8 mouse cellular contexts compared by ENCODE assay signal in the genomic region with DNA sequence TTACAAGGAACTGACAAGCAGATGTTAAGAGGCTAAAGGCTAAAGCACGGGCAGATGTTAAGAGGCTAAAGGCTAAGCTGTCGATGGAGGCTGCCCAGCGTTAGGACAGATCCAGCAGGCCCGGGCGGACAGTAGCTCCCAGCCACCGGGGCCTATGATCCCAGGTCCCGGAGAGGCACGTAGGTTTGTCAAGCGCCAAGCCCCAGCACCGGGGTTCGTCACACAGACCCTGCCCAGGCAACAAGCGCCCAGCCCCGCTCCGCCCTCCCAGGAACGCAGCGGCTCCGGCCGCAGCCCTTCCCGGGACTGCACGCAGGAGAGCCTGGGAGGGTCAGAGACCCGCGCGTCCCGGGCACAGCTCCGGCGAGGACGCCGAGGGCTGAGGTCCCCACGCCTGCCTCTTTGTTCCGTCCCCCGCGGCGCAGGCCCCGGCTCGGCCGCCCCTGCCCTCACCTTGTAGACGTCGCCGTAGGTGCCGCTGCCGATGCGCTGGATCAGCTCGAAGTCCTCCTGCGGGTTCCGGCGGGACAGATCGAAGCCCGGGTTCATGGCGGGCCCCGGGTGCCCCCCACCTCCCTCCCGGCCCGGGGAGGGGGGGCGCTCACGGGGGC. TPM values are rescaled to one million over a fixed set of nuclear protein-coding genes. Genes with fewer than 3 reads are reported as not detected.
DNase-seq lines count a peak whose midpoint lies in the region; ATAC-seq and TF ChIP-seq lines count a peak whose summit lies in the region.

No protein-coding gene starts in this region.

- H3K27ac ChIP-seq in embryonic facial prominence, embryonic 13.5 days, result peak overlapping the region; percentile 96
- H3K27ac ChIP-seq in heart, embryonic 14.5 days (replicated peaks in 1 of 2; ENCODE audit: control insufficient read depth in 1 of 2, insufficient read depth in 1 of 2, low read depth in 2 of 2, low read length in 2 of 2), result peak overlapping the region; percentile 93 to 98
- H3K27ac ChIP-seq in kidney, postnatal 0 days, result peak overlapping the region; percentile 99
- H3K27ac ChIP-seq in neural tube, embryonic 13.5 days (replicated peaks), result peak overlapping the region; percentile 95

- peak; percentile 76 for DNase-seq in adrenal gland, postnatal 14 days
- peak; percentile 67 for DNase-seq in kidney, postnatal 0 days (ENCODE audit: low spot score)
- peak; percentile 59 to 65 for DNase-seq in lung, adult 18-20 months
- DNase-seq in testis, postnatal 10 days (ENCODE audit: low spot score), result peak; percentile 72

- peaks cover 35% of the 10 kb centered on the region for H3K79me2 ChIP-seq in C2C12 (ENCODE audit: control insufficient read depth, insufficient read depth)

- peak; percentile 57 for ATAC-seq in embryonic facial prominence, embryonic 13.5 days (ENCODE audit: insufficient number of reproducible peaks, insufficient read depth, low FRiP score, low TSS enrichment, low read depth)
- ATAC-seq in heart, embryonic 14.5 days (ENCODE audit: insufficient number of reproducible peaks, insufficient read depth, low FRiP score, low read depth), result peak; percentile 55
- ATAC-seq in kidney, postnatal 0 days (replicated peaks; ENCODE audit: low FRiP score, low read depth), result peak; percentile 59
- peak; percentile 80 for ATAC-seq in neural tube, embryonic 13.5 days (ENCODE audit: low read depth)

- no peaks in the 10 kb centered on the region for H3K27me3 ChIP-seq in C2C12 (ENCODE audit: control insufficient read depth, insufficient read depth, insufficient read length)
- no peaks in the 10 kb centered on the region for H3K27me3 ChIP-seq in embryonic facial prominence, embryonic 13.5 days
- no peaks in the 10 kb centered on the region for H3K27me3 ChIP-seq in heart, embryonic 14.5 days (ENCODE audit: control insufficient read depth, insufficient read depth, low read length)
- H3K27me3 ChIP-seq in kidney, postnatal 0 days (ENCODE audit: insufficient read depth, low read length), result no peaks in the 10 kb centered on the region
- H3K27me3 ChIP-seq in neural tube, embryonic 13.5 days, result no peaks in the 10 kb centered on the region

- H3K36me3 ChIP-seq in C2C12 (ENCODE audit: control insufficient read depth, insufficient read depth), result no peaks in the 10 kb centered on the region
- no peaks in the 10 kb centered on the region for H3K36me3 ChIP-seq in embryonic facial prominence, embryonic 13.5 days
- H3K36me3 ChIP-seq in heart, embryonic 14.5 days (ENCODE audit: control insufficient read depth, insufficient read depth, low read length), result no peaks in the 10 kb centered on the region
- H3K36me3 ChIP-seq in kidney, postnatal 0 days (ENCODE audit: insufficient read depth, low read length), result no peaks in the 10 kb centered on the region
- H3K36me3 ChIP-seq in neural tube, embryonic 13.5 days, result no peaks in the 10 kb centered on the region

- H3K79me3 ChIP-seq in C2C12 (ENCODE audit: low read depth), result peaks cover 23% of the 10 kb centered on the region

- H3K4me1 ChIP-seq in embryonic facial prominence, embryonic 13.5 days, result peaks cover 25% of the 10 kb centered on the region
- peaks cover 7 to 51% of the 10 kb centered on the region in 2 experiments for H3K4me1 ChIP-seq in heart, embryonic 14.5 days (ENCODE audit: control insufficient read depth in 2 of 2, insufficient read depth in 2 of 2, low read length in 2 of 2)
- H3K4me1 ChIP-seq in kidney, postnatal 0 days (replicated peaks; ENCODE audit: insufficient read depth, low read length), result peaks cover 12% of the 10 kb centered on the region
- peaks cover 45% of the 10 kb centered on the region for H3K4me1 ChIP-seq in neural tube, embryonic 13.5 days (replicated peaks)

- no peaks in the 10 kb centered on the region for H3K9me3 ChIP-seq in embryonic facial prominence, embryonic 13.5 days
- H3K9me3 ChIP-seq in heart, embryonic 14.5 days (ENCODE audit: control insufficient read depth, low read length), result 0 out of 2 replicates have a peak, but pooled peaks cover 4% of the 10 kb centered on the region
- no peaks in the 10 kb centered on the region for H3K9me3 ChIP-seq in kidney, postnatal 0 days (replicated peaks; ENCODE audit: low read length)
- no peaks in the 10 kb centered on the region for H3K9me3 ChIP-seq in neural tube, embryonic 13.5 days

- peak overlapping the region; percentile 90 for H3ac ChIP-seq in C2C12 (ENCODE audit: control insufficient read depth, insufficient read length, low read depth)

- WGBS in embryonic facial prominence, embryonic 13.5 days, result under 1% methylated on average over 50 of the region's 54 CpGs
- under 1% methylated on average over 52 of the region's 54 CpGs for WGBS in heart, embryonic 14.5 days
- under 1% methylated on average over 43 of the region's 54 CpGs for WGBS in kidney, postnatal 0 days
- WGBS in neural tube, embryonic 13.5 days, result under 1% methylated on average over 53 of the region's 54 CpGs

- H3K4me3 ChIP-seq in C2C12 (ENCODE audit: insufficient read depth, poor library complexity, severe bottlenecking), result peak overlapping the region; percentile 65
- peak overlapping the region; percentile 97 for H3K4me3 ChIP-seq in embryonic facial prominence, embryonic 13.5 days
- peak overlapping the region; percentile 94 to 95 for H3K4me3 ChIP-seq in heart, embryonic 14.5 days (ENCODE audit: control insufficient read depth in 1 of 2, insufficient read depth in 1 of 2, low read depth in 1 of 2, low read length in 2 of 2)
- peak overlapping the region; percentile 98 for H3K4me3 ChIP-seq in kidney, postnatal 0 days (replicated peaks; ENCODE audit: low read depth, low read length)
- H3K4me3 ChIP-seq in neural tube, embryonic 13.5 days, result peak overlapping the region; percentile 97

- H3K4me2 ChIP-seq in embryonic facial prominence, embryonic 13.5 days, result peak overlapping the region; percentile 78
- peak overlapping the region; percentile 80 for H3K4me2 ChIP-seq in heart, embryonic 14.5 days (ENCODE audit: low read length)
- peak overlapping the region; percentile 79 for H3K4me2 ChIP-seq in kidney, postnatal 0 days (ENCODE audit: low read length)
- H3K4me2 ChIP-seq in neural tube, embryonic 13.5 days, result peak overlapping the region; percentile 87

- H3K9ac ChIP-seq in embryonic facial prominence, embryonic 13.5 days, result peak overlapping the region; percentile 97
- H3K9ac ChIP-seq in heart, embryonic 14.5 days (ENCODE audit: low read length), result peak overlapping the region; percentile 98
- H3K9ac ChIP-seq in kidney, postnatal 0 days (ENCODE audit: low read depth, low read length), result peak overlapping the region; percentile 98
- H3K9ac ChIP-seq in neural tube, embryonic 13.5 days, result peak overlapping the region; percentile 96

- TF ChIP-seq CTCF in C2C12 (IDR thresholded peaks at IDR 0.05; ENCODE audit: control insufficient read depth, insufficient read depth, insufficient read length), result no peak
- no peak for TF ChIP-seq CTCF in kidney, postnatal 0 days (IDR thresholded peaks at IDR 0.05; ENCODE audit: low read depth)

TF ChIP-seq in C2C12, 6 proteins besides CTCF, POLR2A, EP300 and RAD21:
- no peak for TF ChIP-seq CEBPB (IDR thresholded peaks at IDR 0.05; ENCODE audit: low read depth)

RNA-seq across cellular contexts. Expression of gene Map4k3, which starts 0.8 kb away (rescaled TPM):
- 3.0 TPM for polyA plus RNA-seq in C2C12 (2012; fragmentation: generic; extraction: Trizol)
- 42.5 and 44.8 TPM in 2 replicates for total RNA-seq in adrenal gland, postnatal 14 days (2021)
- polyA plus RNA-seq in embryonic facial prominence, embryonic 13.5 days (2015; fragmentation: Nextera tagmentation; extraction: Ambion mirVana), result 23.7 and 31.7 TPM in 2 replicates
- 29.1 and 29.6 TPM in 2 replicates for polyA plus RNA-seq in heart, embryonic 14.5 days (2014; fragmentation: Nextera tagmentation; extraction: Ambion mirVana)
- 27.5 and 29.9 TPM in 2 replicates for polyA plus RNA-seq in kidney, postnatal 0 days (2015; fragmentation: Nextera tagmentation; extraction: Ambion mirVana)
- 28.8 and 31.8 TPM in 2 replicates for polyA plus RNA-seq in neural tube, embryonic 13.5 days (2015; fragmentation: Nextera tagmentation; extraction: Ambion mirVana)

Comparison
In these comparisons a context has a peak if more than half of its experiments do, and no peak if none do; other contexts are left out.
1. Peak in every context shown above with its lines: DNase-seq, ATAC-seq, H3K4me3 ChIP-seq and H3K27ac ChIP-seq.